ENCODE assay signal across 11 mouse cellular contexts in genomic region chr10:128340257-128340656, GRCm38 (mm10). TPM values are rescaled to one million over a fixed set of nuclear protein-coding genes. Genes with fewer than 3 reads are reported as not detected.
A peak's percentile ranks its signal among the peaks of the same experiment; 100 is the strongest.
DNase-seq lines count a peak whose midpoint lies in the region; TF ChIP-seq lines count a peak whose summit lies in the region.
"Had no signal": no experiment of that assay in that cellular context is flagged by ENCODE, and none has a peak within 500 bp of the region (broad histone marks: within the 10 kb centered on the region; RNA-seq: fewer than 3 reads in every experiment).

No protein-coding gene starts in this region.

- no peaks in the 10 kb centered on the region for H3K27me3 ChIP-seq in heart, adult 2 months (ENCODE audit: control insufficient read depth, insufficient read depth, low read length)
- no peaks in the 10 kb centered on the region for H3K27me3 ChIP-seq in splenic B cell, adult 2 months (ENCODE audit: control insufficient read depth, insufficient read depth, low read length, poor library complexity, severe bottlenecking)

- intact Hi-C loops in heart, adult 2 months (cut with DNase I): no loop called here
- intact Hi-C loops in heart, postnatal 25 days (cut with DNase I): no loop called here

- peaks cover 46% of the 10 kb centered on the region for H3K36me3 ChIP-seq in heart, adult 2 months (ENCODE audit: control insufficient read depth, insufficient read depth, low read length)
- no peaks in the 10 kb centered on the region for H3K36me3 ChIP-seq in splenic B cell, adult 2 months (ENCODE audit: control insufficient read depth, insufficient read depth, low read length, poor library complexity, severe bottlenecking)

- peak; percentile 45 for TF ChIP-seq CTCF in heart, adult 2 months (IDR thresholded peaks at IDR 0.05)
- TF ChIP-seq CTCF in brain, embryonic 14.5 days (IDR thresholded peaks at IDR 0.05; ENCODE audit: borderline replicate concordance, extremely low read depth, insufficient read depth, insufficient read length): peak; percentile 21; the same call in 1 of the 2 replicates

- no peak overlapping the region; the same call in 1 of the 2 replicates for H3K9ac ChIP-seq in heart, adult 2 months (ENCODE audit: low read depth, low read length)

- no peak for TF ChIP-seq POLR2A in heart, adult 2 months (IDR thresholded peaks at IDR 0.05; ENCODE audit: insufficient read depth, low read depth, low read length)
- TF ChIP-seq POLR2A in brain, embryonic 14.5 days (IDR thresholded peaks at IDR 0.05; ENCODE audit: borderline replicate concordance, extremely low read depth, insufficient read depth, insufficient read length, poor library complexity, severe bottlenecking): no peak

- peak overlapping the region; percentile 90; the same call in 1 of the 2 replicates for H3K27ac ChIP-seq in heart, adult 2 months

- 58% methylated on average over 2 of the region's 2 CpGs for WGBS in heart, adult 2 months

- H3K4me3 ChIP-seq in heart, adult 2 months: no peak overlapping the region

- H3K79me2 ChIP-seq in heart, adult 2 months (replicated peaks; ENCODE audit: control insufficient read depth, insufficient read depth, low read length): peaks cover 8% of the 10 kb centered on the region

- TF ChIP-seq EP300 in heart, adult 2 months (IDR thresholded peaks at IDR 0.05; ENCODE audit: insufficient read depth, low read depth, low read length): no peak

- DNase-seq in heart, adult 2 months: no peak
- no peak for DNase-seq in heart, postnatal 25 days (ENCODE audit: low spot score)
- peak; percentile 40 for DNase-seq in retina, postnatal 1 day
- DNase-seq in retina, embryonic 14.5 days (ENCODE audit: low spot score): no peak
- no peak for DNase-seq in brain, embryonic 14.5 days (ENCODE audit: low read depth)
- peak; percentile 38 for DNase-seq in splenic B cell, adult 2 months (ENCODE audit: low read depth, low spot score)
- no peak for DNase-seq in ovary, postnatal 10 days (ENCODE audit: low spot score)
- no peak for DNase-seq in right cerebral cortex, postnatal 25 days
- DNase-seq: layer of hippocampus, postnatal 36 days; lung, postnatal 4 days; right cerebral cortex, postnatal 4 days had no signal

- H3K4me1 ChIP-seq in heart, adult 2 months (ENCODE audit: control insufficient read depth, insufficient read depth, low read length): peaks cover 23% of the 10 kb centered on the region

RNA-seq across cellular contexts. Expression of gene Cs, which starts 2.7 kb away (rescaled TPM):
- total RNA-seq in heart, adult 2 months (2021): 1,000 to 10,000 TPM in 1 of 2 experiments, 100 to 1,000 TPM in 1; 947 to 1,091 TPM
- 1,148 and 1,658 TPM in 2 replicates for polyA plus RNA-seq in heart, adult 2 months (2012; rRNA removed)
- 1,000 to 10,000 TPM; 1,194 to 1,233 TPM for total RNA-seq in heart, postnatal 25 days (2021)
- 185 and 203 TPM in 2 replicates for polyA plus RNA-seq in brain, embryonic 14.5 days (2012; rRNA removed)

RNA-seq across cellular contexts. Expression of gene Cnpy2, which starts 18.0 kb away (rescaled TPM):
- 10 to 100 TPM; 58.9 to 65.3 TPM for total RNA-seq in heart, adult 2 months (2021)
- polyA plus RNA-seq in heart, adult 2 months (2012; rRNA removed): 27.8 and 48.0 TPM in 2 replicates
- total RNA-seq in heart, postnatal 25 days (2021): 10 to 100 TPM; 58.9 to 62.5 TPM
- 84.5 and 86.3 TPM in 2 replicates for polyA plus RNA-seq in brain, embryonic 14.5 days (2012; rRNA removed)

RNA-seq across cellular contexts. Expression of gene Coq10a, which starts 28.5 kb away (rescaled TPM):
- 100 to 1,000 TPM; 332 to 391 TPM for total RNA-seq in heart, adult 2 months (2021)
- 356 and 500 TPM in 2 replicates for polyA plus RNA-seq in heart, adult 2 months (2012; rRNA removed)
- 100 to 1,000 TPM; 272 to 314 TPM for total RNA-seq in heart, postnatal 25 days (2021)
- polyA plus RNA-seq in brain, embryonic 14.5 days (2012; rRNA removed): 69.0 and 90.1 TPM in 2 replicates

RNA-seq across cellular contexts. Expression of gene Ankrd52, which starts 36.7 kb away (rescaled TPM):
- 10 to 100 TPM; 41.8 to 47.5 TPM for total RNA-seq in heart, adult 2 months (2021)
- 29.2 and 34.6 TPM in 2 replicates for polyA plus RNA-seq in heart, adult 2 months (2012; rRNA removed)
- 10 to 100 TPM; 43.7 to 51.0 TPM for total RNA-seq in heart, postnatal 25 days (2021)
- polyA plus RNA-seq in brain, embryonic 14.5 days (2012; rRNA removed): 43.1 and 55.1 TPM in 2 replicates

RNA-seq across cellular contexts. Expression of gene Pan2, which starts 37.1 kb away (rescaled TPM):
- total RNA-seq in heart, adult 2 months (2021): 1 to 10 TPM; 6.5 to 6.9 TPM
- 15.2 and 19.8 TPM in 2 replicates for polyA plus RNA-seq in heart, adult 2 months (2012; rRNA removed)
- 1 to 10 TPM; 8.2 to 9.4 TPM for total RNA-seq in heart, postnatal 25 days (2021)
- 38.4 and 47.4 TPM in 2 replicates for polyA plus RNA-seq in brain, embryonic 14.5 days (2012; rRNA removed)

Comparison
In these comparisons a context has a peak if more than half of its experiments do, and no peak if none do; other contexts are left out.
1. DNase-seq: peak in retina, postnatal 1 day (single experiment) and splenic B cell, adult 2 months (single experiment); none in heart, adult 2 months (0 of 2), heart, postnatal 25 days (single experiment), retina, embryonic 14.5 days (single experiment), brain, embryonic 14.5 days (single experiment), ovary, postnatal 10 days (single experiment) and right cerebral cortex, postnatal 25 days (single experiment).